Mouse (Mus musculus) ES-E14 (cell line): ENCODE measurements around the gene Dnah8. TPM values are rescaled to one million over a fixed set of nuclear protein-coding genes. Genes with fewer than 3 reads are reported as not detected.

Experiments used
- DNase-seq: peaks from one replicate; pipeline ENCODE4 v3.0.0-alpha.2; 2013; ENCODE audit warnings: low read depth, low spot score
- H3K27ac ChIP-seq: 2 replicates; pipeline ENCODE4 v1.5.1; 2012; ENCODE audit warnings: low read depth, mild to moderate bottlenecking, low read length, moderate library complexity, mixed read lengths; ENCODE audit not compliant: poor library complexity, insufficient read depth, severe bottlenecking
- H3K36me3 ChIP-seq: 2 replicates; pipeline ENCODE4 v1.6.1; 2012; ENCODE audit warnings: mild to moderate bottlenecking, low read length, moderate library complexity, mixed read lengths; ENCODE audit not compliant: control insufficient read depth, poor library complexity, insufficient read depth, severe bottlenecking
- H3K4me1 ChIP-seq, 2 experiments: fragments of 150-350 bp in 1 of 2; sonication (generic) in 1 of 2; 2 replicates each; pipeline ENCODE4 v1.6.1; 2012; ENCODE audit warnings: low read length in 2 of 2, mild to moderate bottlenecking in 1 of 2, mixed read lengths in 1 of 2; ENCODE audit not compliant: control insufficient read depth in 2 of 2, insufficient read depth in 2 of 2, poor library complexity in 1 of 2
- H3K4me3 ChIP-seq, 2 experiments: fragments of 150-350 bp in 1 of 2; sonication (generic) in 1 of 2; 2 replicates each; pipeline ENCODE4 v1.5.1; 2012; ENCODE audit warnings: low read length in 2 of 2, low read depth in 1 of 2, mild to moderate bottlenecking in 1 of 2, mixed read lengths in 1 of 2; ENCODE audit not compliant: insufficient read depth in 1 of 2, poor library complexity in 1 of 2, severe bottlenecking in 1 of 2
- H3K9ac ChIP-seq: 2 replicates; pipeline ENCODE4 v1.6.1; 2012; ENCODE audit warnings: low read depth, mild to moderate bottlenecking, low read length, mixed read lengths; ENCODE audit not compliant: poor library complexity, insufficient read depth, severe bottlenecking
- H3K9me3 ChIP-seq: fragments of 150-350 bp; sonication (generic); 2 replicates; pipeline ENCODE4 v1.6.1; 2012; ENCODE audit warnings: low read depth, mild to moderate bottlenecking, low read length; ENCODE audit not compliant: control insufficient read depth, insufficient read depth
- CHD2 ChIP-seq: IDR thresholded peaks from 2 replicates; pipeline ENCODE4 v1.6.1; 2014; ENCODE audit warnings: mild to moderate bottlenecking, low read depth, low read length, inconsistent platforms
- HCFC1 ChIP-seq: IDR thresholded peaks from 2 replicates; pipeline ENCODE4 v1.6.1; 2012; ENCODE audit warnings: low read length, inconsistent platforms, borderline replicate concordance; ENCODE audit not compliant: insufficient read depth
- MAFK ChIP-seq: IDR thresholded peaks from 2 replicates; pipeline ENCODE4 v1.6.1; 2014; ENCODE audit warnings: mild to moderate bottlenecking, low read depth, low read length, inconsistent platforms; ENCODE audit not compliant: insufficient read depth
- ZC3H11A ChIP-seq: IDR thresholded peaks from 2 replicates; pipeline ENCODE4 v1.6.1; 2012; ENCODE audit warnings: low read depth, mild to moderate bottlenecking, inconsistent platforms, low read length, borderline replicate concordance
- ZNF384 ChIP-seq: IDR thresholded peaks from 2 replicates; pipeline ENCODE4 v1.6.1; 2012; ENCODE audit warnings: low read depth, low read length, inconsistent platforms
- in situ Hi-C, 2 experiments: fragments of 600-800 bp; cut with MboI; formaldehyde crosslinking; loops; one replicate each; pipeline ENCODE4 v1.15.1; 2025; ENCODE audit warnings: low sequenced_read_pairs in 2 of 2, inconsistent platforms in 1 of 2; ENCODE audit not compliant: unreplicated experiment in 2 of 2
- total RNA-seq: library from RNA; depleted of rRNA; stranded (reverse); fragments of 300-350 nt; gene quantifications from 2 replicates; pipeline ENCODE4 v1.2.3, GENCODE M21; 2012

Dnah8 gene
- total RNA-seq, 1 experiment: 19.5 TPM

GRCm38 (mm10) chr17:30910866-30911731 is 286.9 kb downstream of the Dnah8 start:
- Histone ChIP-seq H3K4me3 (no peak overlapping the region), H3K9ac (no peak overlapping the region), H3K4me1 (no peaks in the 10 kb centered on the region), H3K36me3 (no peaks in the 10 kb centered on the region; the same call in 1 of the 2 replicates), H3K27ac (no peak overlapping the region; the same call in 1 of the 2 replicates), H3K9me3 (no peaks in the 10 kb centered on the region)
- TF ChIP-seq MAFK: no peak
- TF ChIP-seq CHD2: no peak
- no peak for TF ChIP-seq ZC3H11A
- no peak for TF ChIP-seq ZNF384
- TF ChIP-seq HCFC1: no peak
- DNase-seq: no peak
- in situ Hi-C loops: no loop called here

GRCm38 (mm10) chr17:30911732-30912088 is 287.6 kb downstream of the Dnah8 start:
- Histone ChIP-seq H3K9ac (no peak overlapping the region), H3K4me1 (no peaks in the 10 kb centered on the region), H3K36me3 (no peaks in the 10 kb centered on the region; the same call in 1 of the 2 replicates), H3K9me3 (no peaks in the 10 kb centered on the region), H3K27ac (no peak overlapping the region), H3K4me3 (no peak overlapping the region)
- no peak for TF ChIP-seq ZC3H11A
- TF ChIP-seq CHD2: no peak
- TF ChIP-seq HCFC1: no peak
- TF ChIP-seq ZNF384: no peak
- TF ChIP-seq MAFK: no peak
- DNase-seq: no peak
- in situ Hi-C loops: no loop called here

- in situ Hi-C loops: no loop called here
- Histone ChIP-seq H3K9me3 (no peaks in the 10 kb centered on the region), H3K4me1 (no peaks in the 10 kb centered on the region), H3K36me3 (no peaks in the 10 kb centered on the region; the same call in 1 of the 2 replicates), H3K27ac (no peak overlapping the region), H3K9ac (no peak overlapping the region), H3K4me3 (no peak overlapping the region)
- DNase-seq: no peak
- TF ChIP-seq ZC3H11A (no peak), MAFK (no peak), CHD2 (no peak), HCFC1 (no peak), ZNF384 (no peak)
Measured at GRCm38 (mm10) chr17:30912536-30912935, 288.4 kb downstream of the Dnah8 start.

GRCm38 (mm10) chr17:30914264-30914663 is 290.1 kb downstream of the Dnah8 start:
- no peaks in the 10 kb centered on the region; the same call in 1 of the 2 replicates for H3K36me3 ChIP-seq
- TF ChIP-seq MAFK (no peak), HCFC1 (no peak), CHD2 (no peak), ZC3H11A (no peak), ZNF384 (no peak)
- H3K4me3 ChIP-seq: no peak overlapping the region
- H3K9ac ChIP-seq: no peak overlapping the region
- no peak for DNase-seq
- H3K9me3 ChIP-seq: no peaks in the 10 kb centered on the region
- no peaks in the 10 kb centered on the region for H3K4me1 ChIP-seq
- in situ Hi-C loops: no loop called here
- no peak overlapping the region for H3K27ac ChIP-seq
